Mouse (Mus musculus) liver (tissue): ENCODE results near the gene Kdm7a.

Experiments
- DNase-seq: peaks from one replicate; pipeline ENCODE4 v3.0.0-alpha.2; 2020; ENCODE audit warnings: mixed read lengths

Gene Kdm7a

GRCm38 (mm10) chr6:39205650-39206580, 674 bp downstream of the Kdm7a start:
- peak; percentile 55 for DNase-seq

- peak; percentile 87 for DNase-seq
Measured at GRCm38 (mm10) chr6:39205064-39205649, 1.4 kb downstream of the Kdm7a start.

DNA sequence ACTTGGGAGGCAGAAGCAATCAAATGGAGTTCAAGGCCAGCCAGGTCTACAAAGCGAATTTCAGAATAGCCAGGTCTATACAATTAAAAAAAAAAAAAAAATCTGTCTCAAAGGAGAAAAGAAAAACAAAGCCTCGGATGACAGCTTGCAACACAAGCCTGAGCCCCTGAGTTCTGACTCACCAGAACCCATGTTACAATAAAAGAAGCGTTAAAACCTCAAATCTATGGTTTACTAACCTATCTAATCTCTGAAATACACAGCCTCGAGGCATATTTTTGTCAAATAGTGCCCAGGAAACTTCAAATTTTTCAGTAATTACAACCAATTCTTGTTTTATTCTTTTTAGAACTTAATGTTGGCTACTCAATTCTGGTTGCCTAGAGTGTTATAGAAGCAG, 2.1 kb downstream of the Kdm7a start:
- DNase-seq, result no peak

DNA sequence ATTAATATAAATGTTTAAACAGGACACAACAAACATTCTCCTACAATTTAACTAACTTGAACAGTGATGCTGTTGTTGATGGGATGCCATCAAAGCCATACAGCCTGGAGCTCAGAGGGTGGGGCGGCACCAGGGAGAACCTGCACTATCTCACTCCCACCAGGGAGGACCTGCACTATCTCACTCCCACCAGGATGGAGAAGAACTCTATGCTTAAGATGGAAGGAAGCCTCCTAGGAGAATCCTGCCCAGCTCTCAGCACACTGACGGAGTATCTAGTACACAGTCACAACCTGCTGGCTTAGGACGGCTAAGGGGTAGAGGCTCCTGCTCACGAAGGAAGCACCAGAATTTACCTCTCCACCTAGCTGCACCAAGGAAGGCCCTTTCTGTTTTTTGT, 3.4 kb downstream of the Kdm7a start:
- peak; percentile 91 for DNase-seq

GRCm38 (mm10) chr6:39193006-39193405, 13.6 kb downstream of the Kdm7a start:
- DNase-seq, result no peak

DNA sequence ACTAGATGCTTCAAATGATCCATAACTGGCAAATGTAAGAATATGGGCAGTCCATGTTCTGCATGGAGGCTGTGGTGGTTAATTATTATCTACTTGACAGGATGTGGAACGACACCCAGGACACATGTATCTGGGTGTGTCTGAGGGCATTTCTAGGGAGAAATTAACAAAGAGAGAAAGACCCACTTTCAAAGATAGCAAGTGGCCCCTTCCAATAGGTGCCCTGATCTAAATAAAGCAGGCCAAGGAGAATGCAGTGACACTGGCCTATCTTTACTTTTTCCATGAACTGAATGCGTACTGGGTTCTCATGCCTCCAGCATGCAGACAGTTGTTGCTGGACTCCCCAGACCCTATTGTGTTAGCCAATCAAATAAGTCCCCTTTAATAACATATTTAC, 15.1 kb downstream of the Kdm7a start:
- DNase-seq, result no peak

GRCm38 (mm10) chr6:39187227-39187626, 19.4 kb downstream of the Kdm7a start:
- no peak for DNase-seq

DNA sequence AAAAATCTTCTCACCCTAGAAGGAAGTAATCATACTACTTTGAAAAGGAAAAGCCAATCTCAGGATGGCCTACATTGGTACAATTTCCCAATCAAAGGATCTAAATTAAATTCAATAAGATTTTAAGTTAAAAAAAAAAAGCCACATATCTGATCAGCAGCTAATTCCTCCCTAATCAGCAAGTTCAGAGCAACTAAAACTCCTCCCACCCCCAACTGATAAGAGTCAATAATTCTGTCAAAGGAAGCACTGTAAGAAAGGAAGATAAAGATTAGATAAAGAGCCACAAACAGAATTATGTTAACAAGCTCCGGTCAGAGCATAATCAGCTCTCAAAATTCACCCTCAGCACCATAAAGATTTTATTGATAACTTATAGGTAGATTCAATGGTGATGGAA, 37.5 kb downstream of the Kdm7a start:
- DNase-seq, result no peak

GRCm38 (mm10) chr6:39164891-39165290, 41.7 kb downstream of the Kdm7a start:
- no peak for DNase-seq

DNA sequence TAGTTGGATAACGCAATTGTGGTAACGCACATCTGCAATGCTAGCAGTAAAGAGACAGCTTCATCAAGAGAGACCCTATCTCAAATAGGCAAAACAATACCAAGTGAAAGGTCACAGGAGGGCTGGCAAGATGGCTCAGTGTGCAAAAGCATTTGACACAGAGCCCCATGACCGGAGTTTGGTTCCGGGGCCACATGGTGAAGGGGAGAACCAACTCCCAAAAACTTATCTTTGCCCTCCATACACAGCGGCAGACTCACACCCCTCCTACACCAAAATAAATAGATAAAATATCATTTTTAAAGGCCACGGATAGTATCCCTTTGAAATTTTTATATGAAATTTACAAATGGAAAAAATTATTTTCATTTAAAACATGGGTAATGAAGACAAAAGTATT, 44.6 kb downstream of the Kdm7a start:
- DNase-seq, result peak; percentile 66

DNA sequence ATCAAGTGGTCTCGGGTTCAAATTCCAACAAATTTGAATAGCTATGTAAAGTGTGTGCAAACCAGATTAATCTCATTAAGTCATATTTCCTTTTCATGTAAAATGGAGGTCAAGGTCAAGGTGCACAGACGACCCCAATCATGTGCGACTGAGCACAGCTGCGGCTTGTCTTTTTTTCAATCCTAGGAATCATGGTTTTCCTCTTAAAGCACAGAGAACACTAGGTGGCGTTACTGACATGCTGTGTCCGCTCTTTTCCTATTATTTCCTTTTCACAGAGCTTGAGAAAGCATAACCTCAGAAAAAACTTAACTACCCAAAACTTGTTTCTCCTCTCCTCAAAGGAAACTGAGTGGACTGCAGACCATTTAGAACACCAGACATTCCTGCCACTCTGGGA, 60.5 kb downstream of the Kdm7a start:
- DNase-seq, result no peak

GRCm38 (mm10) chr6:39132556-39132955, 74.0 kb downstream of the Kdm7a start:
- DNase-seq, result no peak

DNA sequence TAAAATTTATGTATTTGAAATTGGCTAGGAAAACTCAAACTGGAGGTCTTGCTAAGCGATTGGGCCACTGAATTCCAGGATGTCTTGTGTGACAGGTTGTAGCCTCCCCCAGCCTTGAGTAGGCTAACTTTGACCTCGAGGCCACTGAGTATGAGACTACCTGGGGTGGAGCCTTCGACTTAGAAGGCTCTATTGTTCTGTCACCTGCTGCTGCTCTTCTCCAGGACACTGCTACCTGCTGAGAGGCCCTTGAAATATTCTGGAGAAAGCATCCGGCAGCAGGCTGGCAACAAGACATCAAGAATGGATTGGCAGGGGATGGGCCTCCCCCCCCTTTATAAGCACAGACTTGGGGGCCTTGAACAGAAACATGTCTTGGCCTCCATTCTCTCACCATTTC, 75.1 kb downstream of the Kdm7a start:
- DNase-seq, result no peak

DNA sequence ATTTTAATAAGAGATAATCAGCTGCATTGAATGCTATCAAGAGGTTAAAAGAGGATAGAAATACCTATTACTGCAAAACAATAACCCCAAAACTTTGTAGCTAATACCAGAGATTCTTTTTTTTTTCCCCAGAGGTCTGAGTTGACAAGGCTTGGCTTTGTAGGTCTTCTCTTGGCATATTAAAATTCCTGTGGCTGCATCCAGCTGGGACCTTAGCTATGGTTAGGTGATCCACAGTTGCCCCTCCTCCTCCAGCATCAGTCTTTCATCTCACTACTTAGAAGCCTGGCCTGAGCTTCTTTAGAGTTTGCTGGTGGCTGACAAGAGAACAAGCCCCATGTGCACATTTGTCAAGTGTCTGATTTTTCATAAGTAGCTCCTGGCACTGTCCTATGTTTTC, 81.9 kb downstream of the Kdm7a start:
- no peak for DNase-seq

GRCm38 (mm10) chr6:39120685-39121084, 85.9 kb downstream of the Kdm7a start:
- DNase-seq, result no peak

DNA sequence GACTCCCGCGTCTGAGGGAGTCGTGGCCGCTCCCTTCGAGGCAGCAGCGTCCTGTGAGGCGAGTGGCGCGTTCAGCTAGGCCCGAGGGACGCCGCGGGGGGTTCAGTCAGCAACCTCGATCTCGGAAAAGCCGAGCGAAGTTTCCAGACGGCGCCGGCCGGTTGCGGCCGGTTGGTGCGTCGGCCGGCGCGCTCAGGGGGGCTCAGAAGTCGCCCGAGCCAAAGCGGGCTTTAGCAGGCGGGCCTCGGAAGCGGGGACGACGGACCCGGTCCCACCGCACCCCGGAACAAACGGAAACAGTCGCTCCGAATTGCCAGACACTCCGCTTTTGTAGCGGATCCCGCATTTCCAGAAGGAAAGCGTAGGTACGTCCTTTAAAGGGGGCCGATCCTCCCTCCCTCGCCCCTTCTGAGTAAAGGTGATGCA, 88.1 kb downstream of the Kdm7a start:
- no peak for DNase-seq

- peak; percentile 77 for DNase-seq
Measured at GRCm38 (mm10) chr6:39117584-39118455, 88.8 kb downstream of the Kdm7a start, which contains the start of gene Parp12. Gene Parp12 (minus strand): TSS chr6:39118349.

GRCm38 (mm10) chr6:39115438-39115837, 91.2 kb downstream of the Kdm7a start:
- no peak for DNase-seq

- DNase-seq, result no peak
Measured at GRCm38 (mm10) chr6:39113141-39113540, 93.4 kb downstream of the Kdm7a start.

DNA sequence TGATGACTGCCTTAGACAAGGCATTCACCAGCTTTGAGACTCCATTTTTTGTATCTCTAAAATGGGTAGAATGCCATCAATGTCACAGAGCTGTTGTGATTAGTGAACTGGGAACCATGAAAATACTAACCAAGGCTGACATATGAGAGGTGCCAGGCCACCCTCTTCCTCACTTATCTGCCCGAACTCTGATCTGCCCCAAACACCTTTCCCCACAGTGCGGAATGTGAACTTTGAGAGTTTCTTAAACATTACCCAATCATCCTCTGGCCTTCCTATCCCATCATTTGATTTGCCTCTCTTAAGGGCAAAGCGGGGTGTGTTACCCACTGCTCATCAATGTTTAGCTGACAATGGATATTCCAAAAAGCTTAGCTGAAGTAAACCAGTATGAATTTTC, 93.9 kb downstream of the Kdm7a start:
- DNase-seq, result no peak

- no peak for DNase-seq
Measured at GRCm38 (mm10) chr6:39106812-39107211, 99.8 kb downstream of the Kdm7a start.

- DNase-seq, result no peak
Measured at GRCm38 (mm10) chr6:39104631-39105030, 102.0 kb downstream of the Kdm7a start.
